Mouse (Mus musculus) ES-Bruce4 (cell line): Measurements from ENCODE around the gene Padi6.

Experiments used
- EP300 ChIP-seq: IDR thresholded peaks from 2 replicates; pipeline ENCODE4 v1.6.1; 2011; ENCODE audit warnings: low read depth, low read length; ENCODE audit not compliant: insufficient read depth
- POLR2A ChIP-seq: IDR thresholded peaks from one replicate; pipeline ENCODE4 v1.8.1; 2011; ENCODE audit warnings: low read length; ENCODE audit not compliant: insufficient read depth

DNA sequence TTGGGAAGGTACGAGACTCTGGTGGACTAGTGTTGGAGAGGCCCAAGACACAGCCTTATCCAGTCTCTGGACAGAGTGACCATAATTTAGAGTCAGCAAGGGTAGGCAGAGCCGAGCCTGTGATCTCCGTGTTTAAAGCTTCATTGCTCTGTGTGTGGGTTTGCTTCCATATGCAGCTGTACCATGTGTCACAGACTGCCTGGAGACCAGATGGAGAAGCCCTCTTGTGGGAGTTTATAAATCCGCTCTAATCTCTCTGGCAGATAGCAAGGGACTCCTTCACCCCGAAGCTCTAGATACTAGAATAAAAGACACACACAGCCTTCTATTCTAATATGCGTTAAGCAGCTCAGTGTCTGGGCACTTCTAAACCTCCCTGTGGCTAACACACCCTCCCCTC, 17.7 kb downstream of the Padi6 start:
- TF ChIP-seq EP300 (no peak), POLR2A (no peak)
